Mouse (Mus musculus): ENCODE measurements around the gene Ghr. TPM values are rescaled to one million over a fixed set of nuclear protein-coding genes. Genes with fewer than 3 reads are reported as not detected.

Ghr gene
- polyA plus RNA-seq, 1 experiment from 2014 or later: 8.1 TPM

DNA sequence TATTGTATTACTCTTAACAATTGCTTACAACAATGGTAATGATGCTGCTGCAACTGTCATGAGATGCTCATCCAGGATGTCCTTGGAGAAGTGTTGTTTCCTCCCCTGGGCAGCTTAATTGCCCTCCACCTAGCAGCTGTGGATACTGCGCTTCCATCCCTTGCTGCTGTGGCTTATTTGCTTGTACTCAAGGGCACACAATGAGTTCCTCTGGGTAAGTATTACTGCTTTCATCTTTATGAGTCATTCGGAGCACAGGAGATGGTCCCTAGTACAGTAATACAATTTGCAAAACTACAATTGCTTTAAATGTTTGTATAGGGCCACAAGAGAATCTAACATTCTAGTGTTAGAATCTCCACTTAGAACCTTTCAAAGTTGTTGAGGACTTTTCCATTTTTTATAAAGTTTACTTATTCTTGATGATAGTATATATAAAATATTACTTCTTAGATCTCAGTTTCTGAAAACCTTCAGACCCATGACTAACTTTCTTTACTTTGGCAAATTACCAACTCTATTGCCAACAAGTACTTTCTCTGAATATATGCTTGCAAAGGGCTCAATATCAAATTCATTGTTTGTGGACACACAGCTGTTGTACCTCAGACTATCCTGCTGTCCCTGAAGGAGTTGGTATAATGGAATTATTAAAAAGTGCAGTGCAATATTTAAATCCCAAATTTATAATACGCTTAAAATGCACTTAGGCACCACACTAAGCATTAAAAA lies 185.8 kb downstream of the Ghr start:
- Histone ChIP-seq H3K9me3 (ENCODE audit: control insufficient read depth, low read length) (no peaks in the 10 kb centered on the region), H3K27me3 (ENCODE audit: control insufficient read depth, insufficient read depth, low read length) (no peaks in the 10 kb centered on the region), H3K27ac (ENCODE audit: low read depth, low read length) (no peak overlapping the region), H3K4me3 (ENCODE audit: low read depth, low read length) (no peak overlapping the region), H3K36me3 (ENCODE audit: control insufficient read depth, insufficient read depth, low read length) (no peaks in the 10 kb centered on the region), H3K9ac (ENCODE audit: low read length) (no peak overlapping the region), H3K4me2 (ENCODE audit: low read depth, low read length, severe bottlenecking) (no peak overlapping the region), H3K4me1 (replicated peaks; ENCODE audit: control insufficient read depth, insufficient read depth, low read length) (no peaks in the 10 kb centered on the region)
- ATAC-seq (replicated peaks; ENCODE audit: low FRiP score): no peak
- DNase-seq (ENCODE audit: low spot score): no peak
- 93% methylated on average over 3 of the region's 3 CpGs for WGBS

DNA sequence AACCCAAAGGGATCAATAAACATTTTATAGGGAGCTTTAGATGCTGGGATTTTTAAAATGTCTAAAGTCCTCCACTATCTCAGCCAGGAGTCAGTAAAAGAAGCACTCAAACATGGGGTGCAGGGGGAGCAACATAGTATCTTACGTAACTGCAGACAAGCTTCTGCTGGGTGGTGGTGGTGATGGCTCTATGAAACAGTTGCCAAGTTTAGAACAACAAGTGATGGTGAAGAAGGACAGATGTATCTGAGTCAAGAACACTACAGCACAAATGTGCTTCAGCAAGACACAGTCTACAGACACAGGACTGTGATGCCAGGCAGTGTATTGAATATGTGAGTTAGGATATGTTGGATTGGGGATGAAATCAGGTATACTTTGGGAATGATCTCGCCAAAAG lies 187.1 kb downstream of the Ghr start:
- Histone ChIP-seq H3K27me3 (ENCODE audit: control insufficient read depth, insufficient read depth, low read length) (no peaks in the 10 kb centered on the region), H3K27ac (ENCODE audit: low read depth, low read length) (no peak overlapping the region), H3K9ac (ENCODE audit: low read length) (no peak overlapping the region), H3K4me2 (ENCODE audit: low read depth, low read length, severe bottlenecking) (no peak overlapping the region), H3K4me3 (ENCODE audit: low read depth, low read length) (no peak overlapping the region), H3K4me1 (replicated peaks; ENCODE audit: control insufficient read depth, insufficient read depth, low read length) (no peaks in the 10 kb centered on the region), H3K9me3 (ENCODE audit: control insufficient read depth, low read length) (no peaks in the 10 kb centered on the region), H3K36me3 (ENCODE audit: control insufficient read depth, insufficient read depth, low read length) (no peaks in the 10 kb centered on the region)
- ATAC-seq (replicated peaks; ENCODE audit: low FRiP score) (no peak), DNase-seq (ENCODE audit: low spot score) (no peak)
- 84% methylated on average over 2 of the region's 2 CpGs for WGBS

DNA sequence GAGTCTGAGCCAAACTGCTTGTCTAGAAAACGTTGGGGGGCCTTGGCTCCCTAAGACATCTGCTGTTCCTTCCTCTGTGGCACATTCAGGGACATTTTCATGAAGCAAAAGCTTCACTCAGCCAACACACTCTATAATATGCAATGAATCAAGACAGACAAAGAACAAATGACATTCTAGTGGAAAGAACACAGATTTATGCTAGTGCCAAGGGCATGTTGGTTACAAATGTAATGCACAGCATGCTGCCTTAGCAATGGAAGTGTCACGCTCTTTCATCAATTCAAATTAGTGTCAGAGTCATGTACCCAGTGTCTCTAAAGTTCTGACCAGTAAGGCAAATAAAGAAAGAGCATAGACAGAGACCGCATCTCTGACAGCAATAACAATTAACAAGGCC lies 187.6 kb downstream of the Ghr start:
- no peak overlapping the region for H3K9ac ChIP-seq (ENCODE audit: low read length)
- no peak overlapping the region for H3K27ac ChIP-seq (ENCODE audit: low read depth, low read length)
- no peak for ATAC-seq (replicated peaks; ENCODE audit: low FRiP score)
- WGBS: 82% methylated on average over 3 of the region's 3 CpGs
- H3K9me3 ChIP-seq (ENCODE audit: control insufficient read depth, low read length): no peaks in the 10 kb centered on the region
- no peaks in the 10 kb centered on the region for H3K36me3 ChIP-seq (ENCODE audit: control insufficient read depth, insufficient read depth, low read length)
- no peaks in the 10 kb centered on the region for H3K27me3 ChIP-seq (ENCODE audit: control insufficient read depth, insufficient read depth, low read length)
- no peak overlapping the region for H3K4me2 ChIP-seq (ENCODE audit: low read depth, low read length, severe bottlenecking)
- DNase-seq (ENCODE audit: low spot score): no peak
- H3K4me1 ChIP-seq (replicated peaks; ENCODE audit: control insufficient read depth, insufficient read depth, low read length): no peaks in the 10 kb centered on the region
- H3K4me3 ChIP-seq (ENCODE audit: low read depth, low read length): no peak overlapping the region

DNA sequence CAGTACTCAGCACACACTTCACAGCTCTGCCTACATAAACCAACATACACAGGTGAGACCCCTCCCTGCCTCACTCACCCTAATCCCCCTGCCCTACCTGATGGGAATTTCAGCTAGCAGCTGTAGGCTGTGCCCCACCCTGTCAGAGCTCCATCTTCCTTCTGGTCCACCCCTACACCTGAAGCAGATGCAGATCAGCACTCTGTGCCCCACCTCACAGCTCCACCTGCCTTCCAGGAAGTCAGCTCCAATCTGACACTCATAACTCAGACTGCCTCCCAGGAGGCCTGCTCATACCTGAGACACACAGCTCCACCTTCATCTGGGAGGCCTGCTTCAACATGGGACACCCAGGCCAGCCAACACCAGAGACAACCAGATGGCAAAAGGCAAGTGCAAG lies 192.6 kb downstream of the Ghr start:
- no peaks in the 10 kb centered on the region for H3K4me1 ChIP-seq (replicated peaks; ENCODE audit: control insufficient read depth, insufficient read depth, low read length)
- H3K4me2 ChIP-seq (ENCODE audit: low read depth, low read length, severe bottlenecking): no peak overlapping the region
- no peak for ATAC-seq (replicated peaks; ENCODE audit: low FRiP score)
- no peaks in the 10 kb centered on the region for H3K27me3 ChIP-seq (ENCODE audit: control insufficient read depth, insufficient read depth, low read length)
- H3K9me3 ChIP-seq (ENCODE audit: control insufficient read depth, low read length): no peaks in the 10 kb centered on the region
- H3K9ac ChIP-seq (ENCODE audit: low read length): no peak overlapping the region
- no peak overlapping the region for H3K4me3 ChIP-seq (ENCODE audit: low read depth, low read length)
- DNase-seq (ENCODE audit: low spot score): no peak
- H3K36me3 ChIP-seq (ENCODE audit: control insufficient read depth, insufficient read depth, low read length): no peaks in the 10 kb centered on the region
- H3K27ac ChIP-seq (ENCODE audit: low read depth, low read length): no peak overlapping the region

DNA sequence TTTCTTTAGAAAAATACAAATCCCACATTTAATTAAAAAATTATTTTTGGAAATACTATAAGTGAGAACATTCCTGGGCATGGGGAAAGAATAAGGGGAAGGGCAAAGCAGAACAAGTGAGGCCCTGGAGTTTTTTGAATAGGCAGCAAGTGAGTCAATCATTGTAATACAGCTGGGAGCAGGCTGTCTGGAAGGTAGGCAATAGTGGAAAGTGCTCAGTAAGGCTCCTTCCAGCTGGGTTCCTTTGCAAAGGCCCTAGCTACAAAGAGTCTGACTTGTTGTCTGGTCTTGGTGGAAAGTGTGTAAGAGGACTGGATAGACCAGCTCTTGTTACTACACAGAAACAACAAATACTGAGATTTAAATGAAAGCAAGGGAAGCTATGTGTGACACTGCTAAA lies 194.3 kb downstream of the Ghr start:
- H3K4me2 ChIP-seq (ENCODE audit: low read depth, low read length, severe bottlenecking): no peak overlapping the region
- H3K9me3 ChIP-seq (ENCODE audit: control insufficient read depth, low read length): no peaks in the 10 kb centered on the region
- no peak for ATAC-seq (replicated peaks; ENCODE audit: low FRiP score)
- no peak overlapping the region for H3K4me3 ChIP-seq (ENCODE audit: low read depth, low read length)
- no peak overlapping the region for H3K9ac ChIP-seq (ENCODE audit: low read length)
- no peak overlapping the region for H3K27ac ChIP-seq (ENCODE audit: low read depth, low read length)
- H3K27me3 ChIP-seq (ENCODE audit: control insufficient read depth, insufficient read depth, low read length): no peaks in the 10 kb centered on the region
- H3K36me3 ChIP-seq (ENCODE audit: control insufficient read depth, insufficient read depth, low read length): no peaks in the 10 kb centered on the region
- no peak for DNase-seq (ENCODE audit: low spot score)
- H3K4me1 ChIP-seq (replicated peaks; ENCODE audit: control insufficient read depth, insufficient read depth, low read length): no peaks in the 10 kb centered on the region

DNA sequence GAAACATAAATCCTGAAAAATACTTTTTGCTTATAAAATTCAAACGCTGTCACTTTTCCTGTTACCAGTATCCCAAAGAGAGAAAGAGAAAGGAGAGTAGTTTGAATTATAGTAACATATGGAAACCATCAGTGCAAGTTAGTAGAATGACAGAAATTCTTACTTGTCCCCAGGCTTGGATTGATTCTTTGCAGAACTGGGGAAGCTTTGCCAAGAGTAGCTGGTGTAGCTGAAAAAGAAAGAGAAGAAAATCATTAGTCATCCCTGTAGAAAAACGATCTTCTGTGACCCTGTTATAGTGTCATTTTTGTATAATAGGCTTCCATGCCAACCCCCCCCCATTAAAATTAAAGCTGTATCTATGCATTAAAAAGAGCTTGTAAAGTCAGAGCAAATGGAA lies 194.8 kb downstream of the Ghr start:
- ATAC-seq (replicated peaks; ENCODE audit: low FRiP score) (no peak), DNase-seq (ENCODE audit: low spot score) (no peak)
- Histone ChIP-seq H3K9me3 (ENCODE audit: control insufficient read depth, low read length) (no peaks in the 10 kb centered on the region), H3K4me1 (replicated peaks; ENCODE audit: control insufficient read depth, insufficient read depth, low read length) (no peaks in the 10 kb centered on the region), H3K27ac (ENCODE audit: low read depth, low read length) (no peak overlapping the region), H3K9ac (ENCODE audit: low read length) (no peak overlapping the region), H3K4me2 (ENCODE audit: low read depth, low read length, severe bottlenecking) (no peak overlapping the region), H3K36me3 (ENCODE audit: control insufficient read depth, insufficient read depth, low read length) (no peaks in the 10 kb centered on the region), H3K27me3 (ENCODE audit: control insufficient read depth, insufficient read depth, low read length) (no peaks in the 10 kb centered on the region), H3K4me3 (ENCODE audit: low read depth, low read length) (no peak overlapping the region)
- 85% methylated on average over 2 of the region's 2 CpGs for WGBS

DNA sequence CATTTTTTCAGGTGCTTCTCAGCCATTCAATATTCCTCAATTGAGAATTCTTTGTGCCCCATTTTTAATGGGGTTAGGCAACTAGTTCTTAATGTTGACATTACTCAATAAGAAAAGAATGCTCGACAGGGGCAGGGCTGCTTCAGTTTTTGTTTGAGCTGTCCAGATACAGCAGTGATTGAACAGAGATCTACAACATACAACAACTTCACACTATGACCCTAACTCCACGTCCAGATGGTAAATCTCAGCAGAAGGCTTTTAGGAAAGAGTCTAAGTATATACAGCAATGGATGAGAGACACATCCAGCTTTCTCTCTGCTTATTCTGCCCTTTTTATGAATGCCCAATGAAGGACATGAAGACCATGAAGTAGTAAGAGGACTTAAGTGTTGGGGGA lies 199.5 kb downstream of the Ghr start:
- ATAC-seq (replicated peaks; ENCODE audit: low FRiP score) (no peak), DNase-seq (ENCODE audit: low spot score) (no peak)
- Histone ChIP-seq H3K4me2 (ENCODE audit: low read depth, low read length, severe bottlenecking) (no peak overlapping the region), H3K27ac (ENCODE audit: low read depth, low read length) (no peak overlapping the region), H3K36me3 (ENCODE audit: control insufficient read depth, insufficient read depth, low read length) (no peaks in the 10 kb centered on the region), H3K4me3 (ENCODE audit: low read depth, low read length) (no peak overlapping the region), H3K9me3 (ENCODE audit: control insufficient read depth, low read length) (no peaks in the 10 kb centered on the region), H3K4me1 (replicated peaks; ENCODE audit: control insufficient read depth, insufficient read depth, low read length) (no peaks in the 10 kb centered on the region), H3K9ac (ENCODE audit: low read length) (no peak overlapping the region), H3K27me3 (ENCODE audit: control insufficient read depth, insufficient read depth, low read length) (no peaks in the 10 kb centered on the region)
- WGBS: 59% methylated on average over 2 of the region's 2 CpGs

DNA sequence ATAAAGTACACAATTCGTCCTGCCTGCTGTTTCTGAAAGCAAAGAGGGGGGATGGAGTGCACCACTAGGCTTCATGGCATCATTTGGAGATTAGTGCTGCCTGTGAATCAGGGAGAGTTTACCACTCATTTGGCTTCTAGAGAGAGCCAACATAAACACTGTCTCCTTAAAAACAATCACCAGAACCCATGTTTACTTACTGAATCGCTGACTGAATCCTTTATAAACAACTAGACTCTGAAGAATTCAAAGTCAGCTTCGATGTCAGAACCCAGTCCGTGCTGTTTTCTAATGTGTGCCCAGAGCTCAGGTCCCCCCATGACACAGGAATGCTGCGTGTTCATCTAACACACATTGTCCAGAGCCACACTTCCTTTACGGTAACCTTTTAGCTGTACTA lies 201.9 kb downstream of the Ghr start:
- H3K9ac ChIP-seq (ENCODE audit: low read length): no peak overlapping the region
- DNase-seq (ENCODE audit: low spot score) (no peak), ATAC-seq (replicated peaks; ENCODE audit: low FRiP score) (no peak)
- no peak overlapping the region for H3K4me2 ChIP-seq (ENCODE audit: low read depth, low read length, severe bottlenecking)
- no peaks in the 10 kb centered on the region for H3K27me3 ChIP-seq (ENCODE audit: control insufficient read depth, insufficient read depth, low read length)
- no peaks in the 10 kb centered on the region for H3K4me1 ChIP-seq (replicated peaks; ENCODE audit: control insufficient read depth, insufficient read depth, low read length)
- no peaks in the 10 kb centered on the region for H3K36me3 ChIP-seq (ENCODE audit: control insufficient read depth, insufficient read depth, low read length)
- no peak overlapping the region for H3K4me3 ChIP-seq (ENCODE audit: low read depth, low read length)
- no peaks in the 10 kb centered on the region for H3K9me3 ChIP-seq (ENCODE audit: control insufficient read depth, low read length)
- no peak overlapping the region for H3K27ac ChIP-seq (ENCODE audit: low read depth, low read length)
- 80% methylated on average over 6 of the region's 6 CpGs for WGBS

DNA sequence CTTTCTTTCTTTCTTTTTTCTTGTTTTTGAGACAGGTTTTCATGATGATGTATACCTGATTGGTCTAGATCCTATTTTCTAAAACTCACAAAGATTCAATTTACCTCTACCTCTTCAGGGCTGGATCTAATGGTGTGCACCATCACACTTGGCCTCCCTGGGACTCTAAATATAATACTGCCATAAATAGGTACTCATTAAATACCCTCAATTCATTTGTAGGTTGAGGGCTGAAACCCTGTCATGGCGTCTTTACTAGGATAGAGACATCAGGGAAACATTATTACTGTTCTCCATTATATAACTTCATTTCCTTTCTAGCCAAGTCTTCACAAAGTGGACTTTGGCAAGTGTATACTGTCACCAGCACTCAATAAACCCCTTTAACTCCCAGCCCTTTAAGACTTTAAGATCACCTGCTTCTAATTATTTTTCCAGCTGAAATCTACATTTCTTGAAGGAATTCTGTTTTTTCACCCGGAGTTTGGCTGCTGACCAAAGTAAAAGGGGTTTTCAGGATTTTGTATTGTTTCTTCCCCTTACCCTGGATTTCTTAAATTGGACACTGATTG lies 214.9 kb downstream of the Ghr start:
- Histone ChIP-seq H3K4me1 (replicated peaks; ENCODE audit: control insufficient read depth, insufficient read depth, low read length) (no peaks in the 10 kb centered on the region), H3K4me3 (ENCODE audit: low read depth, low read length) (no peak overlapping the region), H3K4me2 (ENCODE audit: low read depth, low read length, severe bottlenecking) (no peak overlapping the region), H3K9ac (ENCODE audit: low read length) (no peak overlapping the region), H3K36me3 (ENCODE audit: control insufficient read depth, insufficient read depth, low read length) (no peaks in the 10 kb centered on the region), H3K27ac (ENCODE audit: low read depth, low read length) (no peak overlapping the region), H3K9me3 (ENCODE audit: control insufficient read depth, low read length) (no peaks in the 10 kb centered on the region), H3K27me3 (ENCODE audit: control insufficient read depth, insufficient read depth, low read length) (no peaks in the 10 kb centered on the region)
- DNase-seq (ENCODE audit: low spot score) (no peak), ATAC-seq (replicated peaks; ENCODE audit: low FRiP score) (no peak)
- 73% methylated on average over 2 of the region's 2 CpGs for WGBS

Measured in forebrain, embryonic 11.5 days (tissue).